Mouse (Mus musculus) brain, embryonic 14.5 days (tissue): ENCODE data around the gene Rnaseh1. TPM values are rescaled to one million over a fixed set of nuclear protein-coding genes. Genes with fewer than 3 reads are reported as not detected.

ENCODE experiments used
- DNase-seq: peaks from one replicate; pipeline ENCODE4 v3.0.0-alpha.2; 2011; ENCODE audit warnings: low read depth
- CTCF ChIP-seq: fragments of 200-500 bp; IDR thresholded peaks from 2 replicates; pipeline ENCODE4 v1.5.1; 2012; ENCODE audit warnings: inconsistent platforms, mild to moderate bottlenecking, moderate library complexity, borderline replicate concordance; ENCODE audit not compliant: insufficient read depth, insufficient read length; ENCODE audit errors: extremely low read depth
- POLR2A ChIP-seq: fragments of 200-500 bp; IDR thresholded peaks from 2 replicates; pipeline ENCODE4 v1.6.1; 2012; ENCODE audit warnings: mild to moderate bottlenecking, inconsistent platforms, borderline replicate concordance; ENCODE audit not compliant: poor library complexity, insufficient read depth, insufficient read length, severe bottlenecking; ENCODE audit errors: extremely low read depth
- polyA plus RNA-seq: library from polyadenylated mRNA; depleted of rRNA; stranded (reverse); fragments of >200 nt; gene quantifications from 2 replicates; pipeline ENCODE4 v1.2.3, GENCODE M21; 2012

Gene Rnaseh1
- polyA plus RNA-seq, 1 experiment: 22.1 TPM

DNA sequence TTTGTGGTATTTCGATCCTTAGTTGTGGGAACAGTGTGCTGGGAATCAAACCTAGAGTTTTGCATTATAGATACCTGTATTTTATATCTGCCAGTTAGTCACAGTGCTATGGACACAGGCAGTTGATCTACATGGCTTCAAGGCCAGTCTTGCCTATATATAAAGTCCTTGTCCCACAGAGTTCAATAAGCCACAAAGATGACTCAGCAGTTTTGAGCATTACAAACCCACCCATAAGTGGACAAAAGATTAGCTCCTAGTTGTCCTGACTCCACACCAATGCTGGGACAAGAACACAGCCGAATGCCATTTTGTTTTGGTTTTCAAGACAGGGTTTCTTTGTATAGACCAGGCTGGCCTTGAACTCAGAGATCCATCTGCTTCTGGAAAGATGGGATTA is 21.0 kb upstream of the Rnaseh1 start:
- DNase-seq: no peak

GRCm38 (mm10) chr12:28635058-28635534 is 14.3 kb upstream of the Rnaseh1 start:
- no peak for TF ChIP-seq POLR2A
- TF ChIP-seq CTCF: no peak
- DNase-seq: no peak

More for the DNA sequence above, 21.0 kb upstream of the Rnaseh1 start:
- TF ChIP-seq CTCF: no peak

DNA sequence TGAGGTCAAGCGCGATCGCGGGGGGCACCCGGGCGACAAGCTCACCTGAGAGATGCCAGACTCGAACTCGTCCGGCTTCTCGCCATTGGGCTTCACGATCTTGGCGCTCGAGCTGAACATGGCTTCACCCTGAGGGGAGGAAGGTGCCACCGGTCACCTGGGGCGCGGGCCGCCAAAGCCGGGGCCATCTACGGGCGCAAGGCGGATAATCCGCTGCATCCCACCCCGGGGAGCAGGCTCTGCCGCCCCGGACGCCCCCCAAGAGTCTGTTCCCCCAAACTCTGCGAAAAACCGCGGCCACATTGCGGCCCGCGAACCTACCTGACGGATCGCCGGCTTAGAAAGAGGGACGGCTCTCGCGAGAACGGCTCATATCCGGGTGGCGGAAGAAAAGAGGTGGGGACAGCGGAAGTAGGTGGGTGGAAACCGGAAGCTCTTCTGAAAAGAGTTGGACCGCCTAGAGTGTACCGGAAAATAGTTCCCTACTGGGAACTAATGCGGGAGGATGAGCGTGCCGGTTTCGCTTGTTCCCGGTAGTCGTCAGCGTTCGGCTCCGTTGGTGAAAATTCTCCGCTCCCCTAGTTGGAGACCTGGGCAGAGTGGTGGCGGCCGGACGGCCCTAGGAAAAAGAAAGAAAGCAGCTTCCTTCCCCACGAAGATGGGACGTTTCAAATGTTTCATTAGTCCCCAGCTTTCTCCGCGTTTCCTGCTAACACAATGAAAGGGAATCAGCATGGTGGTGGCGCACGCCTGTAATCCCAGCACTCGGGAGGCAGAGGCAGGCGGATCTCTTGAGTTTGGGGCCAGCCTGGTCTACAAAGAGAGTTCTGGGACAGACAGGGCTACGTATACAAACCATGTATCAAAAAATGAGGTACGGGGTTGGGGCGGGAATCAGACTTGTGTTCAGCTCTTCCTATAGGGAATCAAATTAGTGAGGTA is 13.6 kb upstream of the Rnaseh1 start, which contains the start of gene Rps7:
Gene Rps7, minus strand, starts transcription at position 419 of the 942 bp plus-strand sequence.
- peak; percentile 98 for DNase-seq
- TF ChIP-seq POLR2A (0 out of 2 replicates have a peak, but pooled peaks have one; percentile 69), CTCF (no peak)

DNA sequence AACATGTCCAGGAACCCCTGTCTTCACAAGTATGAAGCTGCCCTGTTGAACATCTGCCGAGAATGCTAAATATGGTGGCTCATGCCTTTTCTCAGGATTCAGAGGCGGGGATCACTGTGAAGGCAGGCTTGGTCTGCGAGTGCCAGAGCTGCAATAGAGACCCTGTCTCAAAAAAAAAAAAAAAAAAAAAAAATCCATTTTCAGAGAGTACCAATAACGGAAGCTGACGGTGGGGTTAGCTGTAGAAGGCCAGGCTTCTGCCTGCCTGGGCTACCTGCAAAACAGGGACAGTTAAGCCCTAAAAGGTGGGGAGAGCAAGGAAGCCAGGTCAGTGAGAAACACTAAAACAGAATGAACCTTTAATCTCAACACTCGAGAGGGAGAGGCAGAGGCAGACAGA is 12.9 kb upstream of the Rnaseh1 start:
- no peak for DNase-seq
- TF ChIP-seq POLR2A: no peak
- TF ChIP-seq CTCF: no peak

DNA sequence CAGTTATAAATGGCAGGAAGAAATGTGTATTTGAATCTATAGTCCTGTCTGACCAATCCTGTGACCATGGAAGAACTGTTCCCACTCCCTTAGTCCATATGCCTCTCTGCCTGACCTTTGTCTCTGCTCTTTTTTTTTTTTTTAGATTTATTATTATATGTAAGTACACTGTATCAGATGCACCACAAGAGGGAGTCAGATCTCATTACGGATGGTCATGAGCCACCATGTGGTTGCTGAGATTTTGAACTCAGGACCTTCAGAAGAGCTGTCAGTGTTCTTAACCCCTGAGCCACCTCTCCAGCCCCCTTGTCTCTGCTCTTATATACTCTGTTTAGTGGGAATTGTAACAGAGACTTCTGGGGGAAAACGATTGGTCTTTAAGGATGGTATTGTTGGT is 10.6 kb upstream of the Rnaseh1 start:
- no peak for DNase-seq
- TF ChIP-seq POLR2A (no peak), CTCF (no peak)

DNA sequence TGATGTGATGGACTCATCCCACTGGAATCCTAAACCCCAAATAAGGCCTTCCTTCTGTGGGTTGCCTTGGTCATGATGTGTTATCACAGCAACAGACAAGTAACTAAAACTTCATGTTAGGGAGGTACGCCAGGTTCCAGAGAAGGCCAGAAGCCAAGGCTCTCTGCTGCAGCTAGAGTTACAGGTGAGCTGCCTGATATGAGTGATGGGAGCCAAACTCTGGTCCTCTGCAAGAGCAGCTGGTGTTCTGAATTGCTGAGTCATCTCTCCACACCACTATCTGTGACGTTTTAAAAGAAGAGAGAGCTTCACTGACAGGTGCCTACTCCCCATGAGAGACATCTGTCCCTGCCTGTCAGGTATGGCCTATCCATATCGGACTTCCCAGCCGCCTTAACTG is 13.2 kb downstream of the Rnaseh1 start:
- DNase-seq: no peak
- TF ChIP-seq CTCF (no peak), POLR2A (no peak)

DNA sequence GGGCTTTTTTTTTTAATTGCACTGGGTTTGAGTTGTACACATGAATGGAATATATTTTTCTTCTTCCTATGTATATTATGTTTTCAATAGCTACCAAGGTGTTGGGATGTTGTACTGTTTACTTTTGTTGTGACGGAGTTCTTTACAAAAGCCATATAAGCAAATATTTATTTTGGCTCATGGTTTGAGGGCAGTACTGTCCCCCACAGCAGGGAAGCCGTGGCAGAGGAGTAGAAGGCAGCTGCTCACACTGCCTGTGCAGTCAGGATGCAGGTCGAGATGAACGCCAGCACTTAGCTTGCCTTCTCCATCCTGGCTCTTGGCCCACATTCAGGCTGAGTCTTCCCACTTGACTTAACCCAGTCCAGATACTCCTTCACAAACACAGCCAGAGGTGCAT is 17.3 kb downstream of the Rnaseh1 start:
- TF ChIP-seq POLR2A (no peak), CTCF (no peak)
- no peak for DNase-seq

- TF ChIP-seq CTCF: no peak
- no peak for TF ChIP-seq POLR2A
- DNase-seq: peak; percentile 21
These were observed 17.9 kb downstream of the Rnaseh1 start for GRCm38 (mm10) chr12:28667287-28667686.

DNA sequence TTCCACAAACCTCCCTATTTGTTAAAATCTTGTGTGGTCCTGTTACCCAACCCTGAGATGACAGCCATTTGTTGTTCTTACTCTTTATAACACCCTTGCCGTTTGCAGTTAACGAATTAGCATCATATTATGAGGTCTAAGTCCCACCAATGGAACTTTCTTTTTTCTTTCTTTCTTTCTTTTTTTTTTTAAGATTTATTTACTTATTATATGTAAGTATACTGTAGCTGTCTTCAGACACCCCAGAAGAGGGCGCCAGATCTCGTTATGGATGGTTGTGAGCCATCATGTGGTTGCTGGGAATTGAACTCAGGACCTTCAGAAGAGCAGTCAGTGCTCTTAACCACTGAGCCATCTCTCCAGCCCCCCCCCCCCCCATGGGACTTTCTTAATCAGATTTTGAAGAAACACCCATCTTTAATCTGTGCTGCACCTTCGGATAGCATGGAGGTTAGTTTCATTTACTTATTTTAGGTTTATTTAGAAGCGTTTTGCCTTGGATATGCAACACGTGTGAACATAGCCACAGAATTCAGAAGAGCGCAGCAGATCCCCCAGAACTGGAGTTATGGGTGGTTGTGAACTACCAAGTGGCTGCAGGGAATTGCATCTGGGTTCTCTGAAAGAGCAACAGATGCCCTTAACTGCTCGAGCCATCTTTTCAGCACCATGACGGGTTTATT is 24.8 kb downstream of the Rnaseh1 start:
- TF ChIP-seq POLR2A (no peak), CTCF (no peak)
- no peak for DNase-seq

DNA sequence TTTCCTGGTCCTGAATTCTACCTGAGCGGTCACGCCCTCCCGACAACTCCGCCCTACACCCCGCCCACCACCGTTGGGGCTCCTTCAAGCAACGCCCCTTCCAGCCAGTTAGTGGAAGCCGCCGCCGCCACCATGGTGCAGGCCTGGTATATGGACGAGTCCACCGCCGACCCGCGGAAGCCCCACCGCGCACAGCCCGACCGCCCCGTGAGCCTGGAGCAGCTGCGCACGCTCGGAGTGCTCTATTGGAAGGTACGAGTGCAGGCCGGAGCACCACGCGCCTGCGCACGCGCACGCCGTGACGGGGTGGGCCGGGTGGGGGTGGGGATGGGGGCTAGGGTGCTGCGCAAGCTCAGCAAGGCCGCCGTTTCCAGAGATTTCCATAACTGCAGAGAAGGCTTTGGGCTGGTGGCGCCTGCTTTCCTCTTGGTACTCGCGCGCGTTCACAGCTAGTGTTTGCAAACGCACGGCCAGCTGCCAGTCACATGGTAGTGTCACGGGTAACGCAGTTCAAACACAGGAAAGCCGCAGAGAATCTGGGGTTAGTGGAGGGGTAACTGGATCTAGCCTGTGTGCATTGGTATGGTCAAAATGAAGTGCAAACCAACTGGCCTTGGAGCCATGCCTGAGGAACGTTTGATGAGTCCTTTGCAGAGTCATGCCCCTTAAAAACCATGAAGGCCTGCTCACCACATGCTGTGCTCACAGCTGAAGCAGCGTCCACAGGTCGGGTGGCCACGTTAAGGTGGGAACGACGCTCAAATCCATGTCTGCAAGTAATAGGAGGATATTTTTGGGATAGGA is 25.9 kb downstream of the Rnaseh1 start, which contains the start of gene Adi1:
Gene Adi1, plus strand, starts transcription at position 111 of the 804 bp plus-strand sequence.
- DNase-seq: peak; percentile 96

DNA sequence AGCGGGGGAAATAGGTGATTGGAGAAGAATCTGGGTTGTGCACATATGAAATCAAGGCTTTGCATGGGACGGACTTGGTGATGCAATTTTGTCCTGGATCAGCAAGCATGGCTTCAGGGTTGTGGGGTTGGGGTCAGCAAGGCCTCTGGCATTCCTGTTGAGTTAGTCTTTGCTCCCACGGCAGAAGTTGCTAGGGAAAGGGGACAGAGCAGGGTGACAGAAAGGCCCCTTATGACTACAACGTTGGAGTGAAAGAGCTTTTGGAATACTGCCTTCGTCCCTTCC is 26.5 kb downstream of the Rnaseh1 start:
- TF ChIP-seq CTCF: no peak
- no peak for TF ChIP-seq POLR2A

More for the DNA sequence above, 25.9 kb downstream of the Rnaseh1 start, which contains the start of gene Adi1:
- TF ChIP-seq CTCF: no peak
- peak; percentile 84; the same call in 1 of the 2 replicates for TF ChIP-seq POLR2A

GRCm38 (mm10) chr12:28684674-28685073 is 35.3 kb downstream of the Rnaseh1 start:
- DNase-seq: no peak
- TF ChIP-seq CTCF (no peak), POLR2A (no peak)

More for the DNA sequence above, 26.5 kb downstream of the Rnaseh1 start:
- DNase-seq: no peak
